16 mouse cellular contexts compared by ENCODE assay signal in genomic region chr7:143500912-143501311, GRCm38 (mm10). TPM values are rescaled to one million over a fixed set of nuclear protein-coding genes. Genes with fewer than 3 reads are reported as not detected.
A peak's percentile ranks its signal among the peaks of the same experiment; 100 is the strongest.
DNase-seq lines count a peak whose midpoint lies in the region; TF ChIP-seq lines count a peak whose summit lies in the region.
"Had no signal": no experiment of that assay in that cellular context is flagged by ENCODE, and none has a peak within 500 bp of the region (broad histone marks: within the 10 kb centered on the region; RNA-seq: fewer than 3 reads in every experiment).

No protein-coding gene starts in this region.

- H3K36me3 ChIP-seq in heart, adult 2 months (ENCODE audit: control insufficient read depth, insufficient read depth, low read length), result no peaks in the 10 kb centered on the region
- no peaks in the 10 kb centered on the region for H3K36me3 ChIP-seq in kidney, adult 2 months (ENCODE audit: control insufficient read depth, insufficient read depth, low read length)
- H3K36me3 ChIP-seq: midbrain, embryonic 10.5 days had no signal

- WGBS in heart, adult 2 months, result 57% methylated on average over 2 of the region's 2 CpGs
- 46% methylated on average over 2 of the region's 2 CpGs for WGBS in kidney, adult 2 months
- WGBS in cerebellum, adult 2 months, result 74% methylated on average over 2 of the region's 2 CpGs

- peaks cover 4% of the 10 kb centered on the region for H3K4me1 ChIP-seq in heart, adult 2 months (ENCODE audit: control insufficient read depth, insufficient read depth, low read length)
- peaks cover 8% of the 10 kb centered on the region; the same call in 1 of the 2 replicates for H3K4me1 ChIP-seq in kidney, adult 2 months (ENCODE audit: control insufficient read depth, insufficient read depth, low read length)
- H3K4me1 ChIP-seq in cerebellum, adult 2 months (ENCODE audit: control insufficient read depth, insufficient read depth, low read length), result no peaks in the 10 kb centered on the region

- no peak for TF ChIP-seq EP300 in heart, adult 2 months (IDR thresholded peaks at IDR 0.05; ENCODE audit: insufficient read depth, low read depth, low read length)

- H3K27ac ChIP-seq in heart, adult 2 months, result no peak overlapping the region
- H3K27ac ChIP-seq in kidney, adult 2 months (ENCODE audit: insufficient read depth, low read depth, low read length), result no peak overlapping the region
- H3K27ac ChIP-seq in cerebellum, adult 2 months (ENCODE audit: insufficient read depth, low read length), result no peak overlapping the region
- H3K27ac ChIP-seq: forebrain, embryonic 13.5 days; hindbrain, embryonic 14.5 days; layer of hippocampus, adult 2 months; midbrain, embryonic 10.5 days had no signal

- TF ChIP-seq CTCF in heart, adult 2 months (IDR thresholded peaks at IDR 0.05), result no peak
- no peak for TF ChIP-seq CTCF in kidney, adult 2 months (conservative IDR thresholded peaks at IDR 0.05; ENCODE audit: insufficient read depth, insufficient read length, low read depth, low read length)
- no peak for TF ChIP-seq CTCF in cerebellum, adult 2 months (IDR thresholded peaks at IDR 0.05; ENCODE audit: borderline replicate concordance, insufficient read depth, low read depth, low read length)

- no peak overlapping the region for H3K4me3 ChIP-seq in heart, adult 2 months
- no peak overlapping the region for H3K4me3 ChIP-seq in kidney, adult 2 months (ENCODE audit: insufficient read depth, low read depth, low read length)
- no peak overlapping the region for H3K4me3 ChIP-seq in cerebellum, adult 2 months (replicated peaks; ENCODE audit: insufficient read depth, low read depth, low read length)

- no peaks in the 10 kb centered on the region for H3K79me2 ChIP-seq in heart, adult 2 months (replicated peaks; ENCODE audit: control insufficient read depth, insufficient read depth, low read length)

- H3K9ac ChIP-seq in heart, adult 2 months (ENCODE audit: low read depth, low read length), result no peak overlapping the region
- H3K9ac ChIP-seq: forebrain, embryonic 13.5 days; hindbrain, embryonic 14.5 days had no signal

- intact Hi-C loops in heart, adult 2 months (cut with DNase I), result no loop called here
- intact Hi-C loops in left cerebral cortex, postnatal 14 days (cut with DNase I), result no loop called here

- peaks cover 7% of the 10 kb centered on the region for H3K27me3 ChIP-seq in heart, adult 2 months (ENCODE audit: control insufficient read depth, insufficient read depth, low read length)
- no peaks in the 10 kb centered on the region for H3K27me3 ChIP-seq in kidney, adult 2 months (replicated peaks; ENCODE audit: control insufficient read depth, insufficient read depth, low read length)
- peaks cover 6% of the 10 kb centered on the region; the same call in 1 of the 2 replicates for H3K27me3 ChIP-seq in cerebellum, adult 2 months (ENCODE audit: control insufficient read depth, insufficient read depth, low read length)

- DNase-seq in heart, adult 18-20 months, result peak; percentile 12 to 19
- DNase-seq in heart, adult 2 months, result no peak
- DNase-seq in 3T3-L1 (ENCODE audit: low read depth, low spot score), result peak; percentile 17
- peak; percentile 91 for DNase-seq in kidney, adult 2 months
- peak; percentile 26 to 50 for DNase-seq in kidney, postnatal 4 days
- no peak for DNase-seq in thymus, postnatal 36 days
- no peak for DNase-seq in left cerebral cortex, postnatal 14 days (ENCODE audit: low spot score in 2 of 2)
- no peak for DNase-seq in cerebellum, adult 2 months
- DNase-seq: right cerebral cortex, postnatal 25 days had no signal

- no peak for TF ChIP-seq POLR2A in heart, adult 2 months (IDR thresholded peaks at IDR 0.05; ENCODE audit: insufficient read depth, low read depth, low read length)
- no peak for TF ChIP-seq POLR2A in kidney, adult 2 months (IDR thresholded peaks at IDR 0.05; ENCODE audit: low read depth, low read length)
- no peak for TF ChIP-seq POLR2A in cerebellum, adult 2 months (IDR thresholded peaks at IDR 0.05; ENCODE audit: borderline replicate concordance, insufficient read depth, low read length)

RNA-seq across cellular contexts. Expression of gene Phlda2, which starts 2.0 kb away (rescaled TPM):
- not detected for total RNA-seq in heart, adult 18-20 months (2021)
- not detected for total RNA-seq in heart, adult 2 months (2021)
- polyA plus RNA-seq in heart, adult 2 months (2012; rRNA removed), result not detected in 2 replicates
- 46.6 and 50.2 TPM in 2 replicates for polyA plus RNA-seq in kidney, adult 2 months (2012; rRNA removed)
- not detected for total RNA-seq in left cerebral cortex, postnatal 14 days (2021)
- not detected in 2 replicates for polyA plus RNA-seq in cerebellum, adult 2 months (2012; rRNA removed)
- total RNA-seq: granulocyte monocyte progenitor cell, adult 5-6 weeks; layer of hippocampus, adult 2 months; left cerebral cortex, adult 8-10 months had no signal
- polyA plus RNA-seq: forebrain, embryonic 13.5 days; heart, postnatal 0 days had no signal

RNA-seq across cellular contexts. Expression of gene Slc22a18, which starts 27.4 kb away (rescaled TPM):
- total RNA-seq in heart, adult 18-20 months (2021), result under 1 TPM; 0.50 to 0.87 TPM
- under 1 TPM; 0.36 to 0.42 TPM for total RNA-seq in heart, adult 2 months (2021)
- 2.3 and 2.5 TPM in 2 replicates for polyA plus RNA-seq in heart, adult 2 months (2012; rRNA removed)
- polyA plus RNA-seq in kidney, adult 2 months (2012; rRNA removed), result 1,125 and 1,412 TPM in 2 replicates
- total RNA-seq in left cerebral cortex, postnatal 14 days (2021), result under 1 TPM; 0.42 to 0.62 TPM
- polyA plus RNA-seq in cerebellum, adult 2 months (2012; rRNA removed), result 0.87 and 0.90 TPM in 2 replicates

RNA-seq across cellular contexts. Expression of gene Cdkn1c, which starts 40.1 kb away (rescaled TPM):
- total RNA-seq in heart, adult 18-20 months (2021), result 10 to 100 TPM; 22.9 to 30.2 TPM
- total RNA-seq in heart, adult 2 months (2021), result 10 to 100 TPM; 33.9 to 42.4 TPM
- 12.3 and 15.7 TPM in 2 replicates for polyA plus RNA-seq in heart, adult 2 months (2012; rRNA removed)
- 30.8 and 31.0 TPM in 2 replicates for polyA plus RNA-seq in kidney, adult 2 months (2012; rRNA removed)
- total RNA-seq in left cerebral cortex, postnatal 14 days (2021), result 10 to 100 TPM; 14.1 to 14.2 TPM
- polyA plus RNA-seq in cerebellum, adult 2 months (2012; rRNA removed), result 8.2 and 12.4 TPM in 2 replicates

RNA-seq across cellular contexts. Expression of gene Nap1l4, which starts 48.0 kb away (rescaled TPM):
- 100 to 1,000 TPM; 185 to 191 TPM for total RNA-seq in heart, adult 18-20 months (2021)
- 100 to 1,000 TPM; 168 to 197 TPM for total RNA-seq in heart, adult 2 months (2021)
- polyA plus RNA-seq in heart, adult 2 months (2012; rRNA removed), result 98.4 and 147 TPM in 2 replicates
- 60.2 and 68.7 TPM in 2 replicates for polyA plus RNA-seq in kidney, adult 2 months (2012; rRNA removed)
- 100 to 1,000 TPM; 131 to 132 TPM for total RNA-seq in left cerebral cortex, postnatal 14 days (2021)
- polyA plus RNA-seq in cerebellum, adult 2 months (2012; rRNA removed), result 164 and 185 TPM in 2 replicates

Comparison
In these comparisons a context has a peak if more than half of its experiments do, and no peak if none do; other contexts are left out.
1. DNase-seq: peak in heart, adult 18-20 months (2 of 2), 3T3-L1 (single experiment), kidney, adult 2 months (single experiment) and kidney, postnatal 4 days (2 of 2); none in heart, adult 2 months (0 of 2), thymus, postnatal 36 days (0 of 2), left cerebral cortex, postnatal 14 days (0 of 2) and cerebellum, adult 2 months (0 of 2).